Mouse (Mus musculus) T-cell, adult 66 days (primary cell): ENCODE measurements around the gene Rabl2. TPM values are rescaled to one million over a fixed set of nuclear protein-coding genes. Genes with fewer than 3 reads are reported as not detected.

ENCODE experiments used
- total RNA-seq, 2 experiments: library from RNA; stranded (reverse); gene quantifications; 3 replicates in 1 of 2; 4 replicates in 1 of 2; pipeline ENCODE4 v1.2.4; 2023

Rabl2 gene
- 1 to 10 TPM; 1.0 to 3.3 TPM for total RNA-seq

DNA sequence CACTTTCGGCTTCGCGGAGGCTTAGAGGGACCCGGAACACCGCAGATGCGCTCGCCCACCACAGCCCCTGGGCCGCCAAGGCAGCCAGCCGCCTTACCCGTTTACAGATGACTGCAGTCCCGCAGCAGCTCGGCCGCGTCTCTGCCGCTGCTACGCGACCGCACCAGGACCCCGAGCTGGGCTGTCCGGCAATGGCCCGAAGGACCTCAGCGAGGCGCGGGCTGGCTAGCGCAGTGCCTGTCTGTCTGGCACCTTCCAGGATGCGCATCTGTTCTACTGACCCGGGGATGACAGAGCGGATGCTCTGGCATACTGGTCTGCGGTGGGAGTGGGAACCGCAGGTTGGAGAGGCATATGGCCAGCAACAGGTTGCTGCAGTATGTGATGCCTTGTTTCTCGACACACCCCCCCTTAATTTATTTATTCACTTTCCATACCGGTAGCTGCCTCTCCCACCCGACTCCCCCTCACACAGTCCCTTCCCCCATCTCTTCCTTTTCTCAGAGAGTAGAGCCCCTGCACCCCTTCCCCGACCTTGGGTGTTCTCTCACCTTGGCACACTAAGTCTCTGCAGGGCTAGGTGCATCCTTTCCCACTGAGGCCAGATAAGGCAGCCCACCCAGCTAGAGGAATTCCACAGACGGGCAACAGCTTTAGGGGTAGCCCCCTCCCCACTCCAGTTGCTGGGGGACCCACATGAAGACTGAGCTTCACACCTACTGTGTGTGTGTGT, at the start of gene Rabl2:
Rabl2 (minus strand) TSS at position 201 of the 733 bp plus-strand sequence.

DNA sequence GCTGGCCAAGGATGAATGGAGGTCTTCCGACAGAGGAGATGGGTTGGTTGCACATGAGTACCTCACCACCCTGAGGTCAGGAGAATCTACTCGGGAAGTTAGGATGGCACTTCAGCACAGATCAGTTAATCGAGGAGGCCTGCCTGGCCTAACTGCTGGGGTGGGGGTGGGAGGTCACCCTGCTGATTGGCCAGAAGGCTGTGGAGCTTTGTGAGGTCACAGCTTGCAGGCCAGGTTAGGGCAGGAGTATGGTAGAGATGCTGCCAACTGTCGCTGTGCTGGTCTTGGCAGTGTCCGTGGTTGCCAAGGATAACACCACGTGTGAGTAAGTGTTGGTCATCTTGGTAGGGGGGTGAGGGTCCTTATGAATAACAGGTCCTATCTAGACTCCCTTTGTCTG, 23.6 kb downstream of the Rabl2 start, which contains the start of gene Acr:
Acr (plus strand) TSS at position 213 of the 400 bp plus-strand sequence.

Other genes with a start within 250 kb of the Rabl2 start
- 10 to 100 TPM; 39.9 to 50.1 TPM for gene Lmf2, start 236.3 kb downstream of the Rabl2 start, total RNA-seq
- gene Ncaph2, start 236.2 kb downstream of the Rabl2 start, total RNA-seq, result 100 to 1,000 TPM; 111 to 131 TPM
- 10 to 100 TPM; 23.7 to 25.2 TPM for gene Sco2, start 218.1 kb downstream of the Rabl2 start, total RNA-seq
- under 1 TPM; 0.65 to 0.76 TPM for gene Tymp, start 214.9 kb downstream of the Rabl2 start, total RNA-seq
- not detected for gene Odf3b, start 212.6 kb downstream of the Rabl2 start, total RNA-seq
- gene Klhdc7b, start 207.0 kb downstream of the Rabl2 start, total RNA-seq, result under 1 TPM; 0.20 to 0.30 TPM
- gene Syce3, start 181.4 kb downstream of the Rabl2 start, total RNA-seq, result not detected
- 1 to 10 TPM; 4.0 to 6.2 TPM for gene Cpt1b, start 166.1 kb downstream of the Rabl2 start, total RNA-seq
- 10 to 100 TPM in 1 of 2 experiments, 1 to 10 TPM in 1; 8.1 to 10.1 TPM for gene C730034F03Rik, start 162.3 kb downstream of the Rabl2 start, total RNA-seq
- under 1 TPM in 1 of 2 experiments, not detected in 1; 0.68 TPM for gene Gm44502, start 162.2 kb downstream of the Rabl2 start, total RNA-seq
- 100 to 1,000 TPM; 150 to 159 TPM for gene Chkb, start 162.0 kb downstream of the Rabl2 start, total RNA-seq
- gene Mapk8ip2, start 138.0 kb downstream of the Rabl2 start, total RNA-seq, result under 1 TPM in 1 of 2 experiments, not detected in 1; 0.12 TPM
- 10 to 100 TPM; 13.5 to 15.3 TPM for gene Arsa, start 114.5 kb downstream of the Rabl2 start, total RNA-seq
- gene Shank3, start 92.3 kb downstream of the Rabl2 start, total RNA-seq, result 1 to 10 TPM in 1 of 2 experiments, under 1 TPM in 1; 0.86 to 2.1 TPM
- gene Acr, start 23.6 kb downstream of the Rabl2 start, total RNA-seq, result not detected
- not detected for gene Syt10, start 249.9 kb upstream of the Rabl2 start, total RNA-seq